Comparison of ENCODE assay signal across 8 mouse cellular contexts in genomic region chr14:101781943-101782510, GRCm38 (mm10). TPM values are rescaled to one million over a fixed set of nuclear protein-coding genes. Genes with fewer than 3 reads are reported as not detected.
DNase-seq lines count a peak whose midpoint lies in the region; ATAC-seq and TF ChIP-seq lines count a peak whose summit lies in the region.

No protein-coding gene starts in this region.

- no peaks in the 10 kb centered on the region for H3K27me3 ChIP-seq in forebrain, embryonic 15.5 days
- no peaks in the 10 kb centered on the region for H3K27me3 ChIP-seq in thymus, adult 2 months (ENCODE audit: control insufficient read depth, insufficient read depth, low read length)

- H3K4me1 ChIP-seq in forebrain, embryonic 15.5 days, result no peaks in the 10 kb centered on the region
- no peaks in the 10 kb centered on the region for H3K4me1 ChIP-seq in thymus, adult 2 months (replicated peaks; ENCODE audit: control insufficient read depth, insufficient read depth, low read length)

- WGBS in forebrain, embryonic 15.5 days, result 42% methylated on average over 3 of the region's 3 CpGs
- 15% methylated on average over 3 of the region's 3 CpGs for WGBS in thymus, adult 2 months

- TF ChIP-seq POLR2A in thymus, adult 2 months (IDR thresholded peaks at IDR 0.05; ENCODE audit: control insufficient read depth, extremely low read depth, insufficient read depth, low read length, poor library complexity), result no peak

- H3K4me3 ChIP-seq in forebrain, embryonic 15.5 days, result no peak overlapping the region
- no peak overlapping the region for H3K4me3 ChIP-seq in thymus, adult 2 months (ENCODE audit: control insufficient read depth, insufficient read depth, low read length)

- DNase-seq in frontal cortex, postnatal 10 days (ENCODE audit: low spot score in 2 of 2), result no peak
- DNase-seq in right cerebral cortex, adult 18-20 months, result peak; percentile 50
- DNase-seq in right cerebral cortex, postnatal 4 days, result no peak
- DNase-seq in kidney, postnatal 36 days, result peak; percentile 45 to 57
- DNase-seq in retina, embryonic 14.5 days (ENCODE audit: low spot score), result peak; percentile 63
- DNase-seq in thymus, adult 2 months, result no peak

- TF ChIP-seq CTCF in thymus, adult 2 months (IDR thresholded peaks at IDR 0.05; ENCODE audit: borderline replicate concordance, control insufficient read depth, extremely low read depth, insufficient read depth, low read length, poor library complexity), result no peak

- H3K36me3 ChIP-seq in forebrain, embryonic 15.5 days, result no peaks in the 10 kb centered on the region
- H3K36me3 ChIP-seq in thymus, adult 2 months (ENCODE audit: control insufficient read depth, insufficient read depth, low read length), result no peaks in the 10 kb centered on the region

- no peak overlapping the region for H3K9ac ChIP-seq in forebrain, embryonic 15.5 days (replicated peaks)

- H3K9me3 ChIP-seq in forebrain, embryonic 15.5 days, result no peaks in the 10 kb centered on the region

- ATAC-seq in frontal cortex, adult (ENCODE audit: low TSS enrichment), result peak; percentile 97
- ATAC-seq in forebrain, embryonic 15.5 days (replicated peaks), result peak; percentile 72; the same call in 1 of the 2 replicates

- H3K4me2 ChIP-seq in forebrain, embryonic 15.5 days (replicated peaks), result no peak overlapping the region

- H3K27ac ChIP-seq in forebrain, embryonic 15.5 days (replicated peaks), result no peak overlapping the region
- H3K27ac ChIP-seq in thymus, adult 2 months (ENCODE audit: control insufficient read depth, insufficient read depth, low read length), result no peak overlapping the region

RNA-seq across cellular contexts. Expression of gene Lmo7, which starts 52.3 kb away (rescaled TPM):
- polyA plus RNA-seq in forebrain, embryonic 15.5 days (2015; fragmentation: Nextera tagmentation; extraction: Ambion mirVana), result 12.8 and 14.4 TPM in 2 replicates
- 8.9 and 13.2 TPM in 2 replicates for polyA plus RNA-seq in thymus, adult 2 months (2012; rRNA removed)

RNA-seq across cellular contexts. Expression of gene Gm9922, which starts 52.4 kb away (rescaled TPM):
- 0.76 and 1.5 TPM in 2 replicates for polyA plus RNA-seq in forebrain, embryonic 15.5 days (2015; fragmentation: Nextera tagmentation; extraction: Ambion mirVana)
- 1.4 and 2.2 TPM in 2 replicates for polyA plus RNA-seq in thymus, adult 2 months (2012; rRNA removed)

Comparison
In these comparisons a context has a peak if more than half of its experiments do, and no peak if none do; other contexts are left out.
1. DNase-seq: peak in right cerebral cortex, adult 18-20 months (single experiment), kidney, postnatal 36 days (2 of 2) and retina, embryonic 14.5 days (single experiment); none in frontal cortex, postnatal 10 days (0 of 2), right cerebral cortex, postnatal 4 days (single experiment) and thymus, adult 2 months (single experiment).